Mouse (Mus musculus) MEL (cell line): ENCODE results near the gene Fbxl20. TPM values are rescaled to one million over a fixed set of nuclear protein-coding genes. Genes with fewer than 3 reads are reported as not detected.

Source experiments
- DNase-seq: peaks from one replicate; pipeline ENCODE4 v3.0.0; 2011; ENCODE audit warnings: low read depth, low spot score
- H3K27ac ChIP-seq: 2 replicates; pipeline ENCODE4 v1.5.1; 2012; ENCODE audit warnings: low read depth, mild to moderate bottlenecking, control low read depth, low read length, moderate library complexity; ENCODE audit not compliant: control insufficient read depth
- H3K27me3 ChIP-seq, 2 experiments: fragments of 150-350 bp in 1 of 2; sonication (generic) in 1 of 2; 2 replicates each; pipeline ENCODE4 v1.6.1; 2012; ENCODE audit warnings: low read length in 2 of 2, mild to moderate bottlenecking in 2 of 2, improper control_type of control experiment in 1 of 2, moderate library complexity in 1 of 2; ENCODE audit not compliant: insufficient read depth in 2 of 2, control insufficient read depth in 1 of 2
- H3K36me3 ChIP-seq, 2 experiments: 2 replicates each; pipeline ENCODE4 v1.6.1; 2012 to 2014; ENCODE audit warnings: low read length in 2 of 2, improper control_type of control experiment in 1 of 2, inconsistent platforms in 1 of 2, mild to moderate bottlenecking in 1 of 2; ENCODE audit not compliant: insufficient read depth in 2 of 2, control insufficient read depth in 1 of 2
- H3K4me1 ChIP-seq, 2 experiments: fragments of 150-350 bp in 1 of 2; sonication (generic) in 1 of 2; 2 replicates each; pipeline ENCODE4 v1.6.1; 2012; ENCODE audit warnings: low read length in 2 of 2, improper control_type of control experiment in 1 of 2, mild to moderate bottlenecking in 1 of 2; ENCODE audit not compliant: insufficient read depth in 2 of 2, control insufficient read depth in 1 of 2
- H3K4me3 ChIP-seq, 2 experiments: fragments of 150-350 bp in 1 of 2; sonication (generic) in 1 of 2; 2 replicates each; pipeline ENCODE4 v1.5.1; 2012; ENCODE audit warnings: low read depth in 2 of 2, low read length in 2 of 2, mild to moderate bottlenecking in 2 of 2, moderate library complexity in 2 of 2, control low read depth in 1 of 2, improper control_type of control experiment in 1 of 2; ENCODE audit not compliant: control insufficient read depth in 1 of 2, insufficient read depth in 1 of 2
- H3K79me2 ChIP-seq: 2 replicates; pipeline ENCODE4 v1.6.1; 2012; ENCODE audit warnings: mild to moderate bottlenecking, low read length, moderate library complexity; ENCODE audit not compliant: control insufficient read depth, poor library complexity, insufficient read depth
- H3K9ac ChIP-seq: 2 replicates; pipeline ENCODE4 v1.6.1; 2012; ENCODE audit warnings: low read depth, mild to moderate bottlenecking, control low read depth, low read length, moderate library complexity; ENCODE audit not compliant: control insufficient read depth, poor library complexity, severe bottlenecking
- H3K9me3 ChIP-seq: fragments of 150-350 bp; sonication (generic); replicated peaks from 2 replicates; pipeline ENCODE4 v1.6.1; 2012; ENCODE audit warnings: mild to moderate bottlenecking, low read length, improper control_type of control experiment, moderate library complexity; ENCODE audit not compliant: insufficient read depth
- BHLHE40 ChIP-seq: IDR thresholded peaks from 2 replicates; pipeline ENCODE4 v1.6.1; 2012; ENCODE audit warnings: low read depth, mild to moderate bottlenecking, inconsistent platforms, low read length, improper control_type of control experiment, borderline replicate concordance
- CHD1 ChIP-seq: IDR thresholded peaks from 2 replicates; pipeline ENCODE4 v1.6.1; 2012; ENCODE audit warnings: low read depth, mild to moderate bottlenecking, inconsistent platforms, low read length, improper control_type of control experiment
- CHD2 ChIP-seq: IDR thresholded peaks from 2 replicates; pipeline ENCODE4 v1.6.1; 2011; ENCODE audit warnings: low read length, improper control_type of control experiment
- CTCF ChIP-seq, 3 experiments: IDR thresholded peaks in 2 of 3; conservative IDR thresholded peaks in 1 of 3; 2 replicates each; pipeline ENCODE4 v1.5.1; 2011 to 2012; ENCODE audit warnings: low read length in 3 of 3, low read depth in 2 of 3, mild to moderate bottlenecking in 2 of 3, improper control_type of control experiment in 1 of 3, inconsistent platforms in 1 of 3, mixed read lengths in 1 of 3, moderate library complexity in 1 of 3; ENCODE audit not compliant: control insufficient read depth in 1 of 3, insufficient read depth in 1 of 3, poor library complexity in 1 of 3, severe bottlenecking in 1 of 3
- E2F4 ChIP-seq: IDR thresholded peaks from 2 replicates; pipeline ENCODE4 v1.6.1; 2011; ENCODE audit warnings: low read depth, low read length, improper control_type of control experiment, borderline replicate concordance
- EP300 ChIP-seq, 2 experiments: IDR thresholded peaks; 2 replicates each; pipeline ENCODE4 v1.6.1; 2011; ENCODE audit warnings: improper control_type of control experiment in 2 of 2, low read length in 2 of 2, low read depth in 1 of 2, mild to moderate bottlenecking in 1 of 2
- GATA1 ChIP-seq: IDR thresholded peaks from 2 replicates; pipeline ENCODE4 v1.6.1; 2011; ENCODE audit warnings: low read depth, low read length, improper control_type of control experiment
- KAT2A ChIP-seq: conservative IDR thresholded peaks from 2 replicates; pipeline ENCODE4 v1.6.1; 2012; ENCODE audit warnings: low read depth, low read length, improper control_type of control experiment, inconsistent platforms
- MXI1 ChIP-seq: IDR thresholded peaks from 2 replicates; pipeline ENCODE4 v1.6.1; 2011; ENCODE audit warnings: mild to moderate bottlenecking, low read depth, low read length, improper control_type of control experiment
- NELFE ChIP-seq: IDR thresholded peaks from 2 replicates; pipeline ENCODE4 v1.6.1; 2011; ENCODE audit warnings: low read depth, low read length, improper control_type of control experiment
- RAD21 ChIP-seq: IDR thresholded peaks from 2 replicates; pipeline ENCODE4 v1.6.1; 2011; ENCODE audit warnings: mild to moderate bottlenecking, low read depth, low read length, improper control_type of control experiment
- TAL1 ChIP-seq: IDR thresholded peaks from 2 replicates; pipeline ENCODE4 v1.6.1; 2012; ENCODE audit warnings: mild to moderate bottlenecking, inconsistent platforms, low read length, moderate library complexity, mixed read lengths
- TBP ChIP-seq: IDR thresholded peaks from 2 replicates; pipeline ENCODE4 v1.8.0; 2011; ENCODE audit warnings: low read depth, low read length, improper control_type of control experiment
- UBTF ChIP-seq: IDR thresholded peaks from 2 replicates; pipeline ENCODE4 v1.6.1; 2012; ENCODE audit warnings: low read depth, mild to moderate bottlenecking, inconsistent platforms, low read length, improper control_type of control experiment, moderate library complexity, borderline replicate concordance; ENCODE audit not compliant: insufficient read depth
- USF1 ChIP-seq: IDR thresholded peaks from 2 replicates; pipeline ENCODE4 v1.6.1; 2014; ENCODE audit warnings: low read depth, mild to moderate bottlenecking, inconsistent platforms, low read length, improper control_type of control experiment, moderate library complexity
- ZKSCAN1 ChIP-seq: IDR thresholded peaks from 2 replicates; pipeline ENCODE4 v1.6.1; 2012; ENCODE audit warnings: low read depth, mild to moderate bottlenecking, inconsistent platforms, low read length, improper control_type of control experiment, moderate library complexity
- ZNF384 ChIP-seq: IDR thresholded peaks from 2 replicates; pipeline ENCODE4 v1.6.1; 2012; ENCODE audit warnings: low read depth, mild to moderate bottlenecking, inconsistent platforms, low read length, improper control_type of control experiment
- polyA plus RNA-seq, 2 experiments: library from polyadenylated mRNA; stranded (reverse) in 1 of 2; unstranded in 1 of 2; fragments of >175 nt in 1 of 2; fragments of >200 nt in 1 of 2; gene quantifications; 2 replicates each; pipeline versions ENCODE4 v1.2.1 to v1.2.4; 2012; ENCODE audit warnings: low replicate concordance in 2 of 2, low read depth in 1 of 2; ENCODE audit not compliant: insufficient read length in 2 of 2, insufficient read depth in 1 of 2, missing spikeins in 1 of 2
- total RNA-seq: library from RNA; depleted of rRNA; stranded (reverse); fragments of 300-350 nt; gene quantifications from 2 replicates; pipeline ENCODE4 v1.2.3, GENCODE M21; 2012

Fbxl20 gene
- total and polyA plus RNA-seq, 3 experiments: 4.4 to 10.0 TPM; not detected in 1

DNA sequence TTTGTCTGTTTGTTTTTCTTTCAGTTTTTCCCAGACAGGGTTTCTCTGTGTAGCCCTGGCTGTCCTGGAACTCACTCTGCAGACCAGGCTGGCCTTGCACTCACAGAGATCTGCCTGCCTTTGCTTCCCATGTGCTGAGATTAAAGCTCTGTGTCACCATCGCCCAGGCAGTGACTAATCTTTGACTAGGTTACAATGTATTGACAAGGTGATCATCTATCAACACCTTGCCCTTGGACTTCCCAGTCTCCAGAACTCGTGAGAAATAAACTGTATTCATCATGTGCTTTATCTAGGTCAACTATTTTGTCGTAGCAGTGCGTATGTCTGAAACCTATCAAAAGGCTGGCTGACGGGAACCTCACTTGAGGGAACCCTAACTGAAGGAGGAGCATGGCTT lies 26.8 kb downstream of the Fbxl20 start:
- Histone ChIP-seq H3K9ac (no peak overlapping the region), H3K36me3 (no peaks in the 10 kb centered on the region), H3K79me2 (no peaks in the 10 kb centered on the region), H3K4me3 (no peak overlapping the region), H3K27ac (no peak overlapping the region), H3K9me3 (no peaks in the 10 kb centered on the region), H3K4me1 (no peaks in the 10 kb centered on the region), H3K27me3 (no peaks in the 10 kb centered on the region)
- no peak for DNase-seq
- TF ChIP-seq CHD1: no peak
- TF ChIP-seq BHLHE40: no peak
- TF ChIP-seq RAD21: no peak
- no peak for TF ChIP-seq CHD2
- TF ChIP-seq E2F4: no peak
- TF ChIP-seq USF1: no peak
- TF ChIP-seq TAL1: no peak
- TF ChIP-seq ZKSCAN1: no peak
- TF ChIP-seq TBP: no peak
- no peak for TF ChIP-seq UBTF
- TF ChIP-seq NELFE: no peak
- TF ChIP-seq EP300 (IDR thresholded peaks at IDR 0.05; ENCODE audit: low read depth in 1 of 2, low read length in 2 of 2): no peak
- TF ChIP-seq MXI1: no peak
- no peak for TF ChIP-seq ZNF384
- TF ChIP-seq KAT2A: no peak
- no peak for TF ChIP-seq GATA1

- H3K9ac ChIP-seq: no peak overlapping the region
- TF ChIP-seq CHD1: no peak
- no peak for TF ChIP-seq CTCF (IDR thresholded peaks at IDR 0.05 in 2 of 3, conservative IDR thresholded peaks at IDR 0.05 in 1 of 3; ENCODE audit: control insufficient read depth in 1 of 3, insufficient read depth in 1 of 3, low read depth in 2 of 3, low read length in 3 of 3, poor library complexity in 1 of 3, severe bottlenecking in 1 of 3)
- TF ChIP-seq CHD2: no peak
- no peak for TF ChIP-seq MXI1
- H3K36me3 ChIP-seq: peaks cover 0 to under 1% of the 10 kb centered on the region in 2 experiments; a peak in 1 of 4 replicates
- H3K4me3 ChIP-seq: no peak overlapping the region
- DNase-seq: no peak
- no peaks in the 10 kb centered on the region for H3K4me1 ChIP-seq
- H3K9me3 ChIP-seq: no peaks in the 10 kb centered on the region
- no peak overlapping the region for H3K27ac ChIP-seq
- H3K27me3 ChIP-seq: no peaks in the 10 kb centered on the region
- no peaks in the 10 kb centered on the region for H3K79me2 ChIP-seq
These were observed 35.8 kb downstream of the Fbxl20 start for GRCm38 (mm10) chr11:98114363-98114762.
